Mouse (Mus musculus) heart, postnatal 0 days (tissue): ENCODE measurements around the gene E2f4.

Experiments used
- CTCF ChIP-seq: IDR thresholded peaks from 2 replicates; pipeline ENCODE4 v1.5.1; 2016; ENCODE audit warnings: antibody characterized with exemption, control low read depth, low read depth
- EP300 ChIP-seq: IDR thresholded peaks from 2 replicates; pipeline ENCODE4 v1.6.1; 2016; ENCODE audit warnings: antibody characterized with exemption, low read depth

- TF ChIP-seq EP300 (no peak), CTCF (no peak)
Measured at GRCm38 (mm10) chr8:105345061-105345975, 47.9 kb downstream of the E2f4 start.
